Mouse (Mus musculus) layer of hippocampus, adult 9-10 months (tissue): ENCODE measurements around the gene Tnrc6c.

Experiments used
- DNase-seq: peaks from one replicate; pipeline ENCODE4 v3.0.0; 2022; ENCODE audit warnings: low spot score

Tnrc6c gene

DNA sequence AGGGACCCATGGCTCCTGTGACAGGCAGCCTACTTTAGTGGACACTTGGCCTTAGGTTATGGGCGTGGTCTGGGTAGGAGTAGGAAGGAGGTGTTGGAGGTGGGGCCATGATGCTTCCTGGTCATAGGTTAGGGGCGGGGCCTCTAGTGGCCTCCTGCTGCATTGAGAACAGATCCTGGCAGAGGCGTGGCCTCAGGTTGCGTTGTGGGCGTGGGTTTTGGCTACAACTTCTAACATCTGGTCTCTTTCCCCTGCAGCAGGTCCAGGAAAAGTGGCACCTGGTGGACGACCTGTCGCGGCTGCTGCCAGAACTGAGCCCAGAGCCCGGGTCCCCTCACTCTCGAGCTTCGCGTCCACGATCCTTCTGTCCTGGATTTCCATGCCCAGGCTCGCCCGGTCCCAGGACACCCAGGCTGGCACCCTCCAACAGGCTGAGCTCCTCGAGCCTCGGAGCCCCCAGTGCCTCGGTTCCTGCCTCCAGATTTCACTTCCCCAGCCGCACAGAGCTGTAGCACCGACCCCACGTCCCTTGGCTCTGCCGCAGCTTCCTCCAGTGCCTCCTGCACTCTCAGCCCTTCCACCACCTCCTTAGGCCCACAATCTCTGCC is 138.3 kb downstream of the Tnrc6c start:
- DNase-seq = no peak

DNA sequence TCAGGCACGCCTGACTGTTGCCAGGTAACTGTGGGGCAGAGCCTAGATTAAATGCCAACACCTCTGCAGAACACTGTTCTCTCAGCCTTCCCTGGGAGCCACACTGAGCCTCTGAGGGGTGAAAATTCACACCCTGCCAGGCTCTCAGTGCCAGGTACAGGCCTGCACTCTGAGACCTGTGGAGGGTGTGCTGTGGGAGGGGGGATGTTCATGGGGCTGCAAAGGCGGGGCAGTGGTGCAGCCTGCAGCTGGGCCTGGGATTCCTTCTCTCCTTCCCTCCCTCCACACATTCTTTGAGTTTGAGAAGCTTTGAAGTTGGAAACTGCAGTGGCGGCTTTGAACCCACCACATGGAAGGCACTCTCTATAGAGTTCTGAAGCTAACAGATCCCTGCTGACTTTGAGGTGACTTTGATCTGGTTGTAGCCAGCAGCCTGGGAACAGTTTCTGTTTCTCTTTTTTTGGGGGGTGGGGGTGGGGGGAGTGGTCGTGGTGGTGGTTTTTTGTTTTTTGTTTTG is 140.0 kb downstream of the Tnrc6c start:
- DNase-seq = no peak

DNA sequence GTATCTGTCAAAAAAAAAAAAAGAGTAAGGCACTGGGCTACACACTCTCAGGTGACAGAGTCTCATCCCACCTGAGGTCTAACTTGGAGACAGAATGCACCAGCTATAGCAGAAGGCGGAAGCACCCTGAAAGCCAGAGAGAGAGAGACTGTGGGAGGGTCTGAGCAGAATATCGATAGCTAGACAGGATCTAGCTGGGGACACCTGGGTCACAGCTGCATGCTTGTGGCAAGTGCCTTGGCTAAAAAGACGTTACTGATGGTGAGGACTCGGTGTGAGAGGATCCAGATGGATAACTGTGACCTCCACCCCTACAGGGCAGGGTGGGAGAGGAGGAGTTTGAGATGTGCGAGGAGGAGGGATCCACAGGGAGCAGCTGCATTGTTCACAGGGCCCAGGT is 142.9 kb downstream of the Tnrc6c start:
- DNase-seq = no peak

DNA sequence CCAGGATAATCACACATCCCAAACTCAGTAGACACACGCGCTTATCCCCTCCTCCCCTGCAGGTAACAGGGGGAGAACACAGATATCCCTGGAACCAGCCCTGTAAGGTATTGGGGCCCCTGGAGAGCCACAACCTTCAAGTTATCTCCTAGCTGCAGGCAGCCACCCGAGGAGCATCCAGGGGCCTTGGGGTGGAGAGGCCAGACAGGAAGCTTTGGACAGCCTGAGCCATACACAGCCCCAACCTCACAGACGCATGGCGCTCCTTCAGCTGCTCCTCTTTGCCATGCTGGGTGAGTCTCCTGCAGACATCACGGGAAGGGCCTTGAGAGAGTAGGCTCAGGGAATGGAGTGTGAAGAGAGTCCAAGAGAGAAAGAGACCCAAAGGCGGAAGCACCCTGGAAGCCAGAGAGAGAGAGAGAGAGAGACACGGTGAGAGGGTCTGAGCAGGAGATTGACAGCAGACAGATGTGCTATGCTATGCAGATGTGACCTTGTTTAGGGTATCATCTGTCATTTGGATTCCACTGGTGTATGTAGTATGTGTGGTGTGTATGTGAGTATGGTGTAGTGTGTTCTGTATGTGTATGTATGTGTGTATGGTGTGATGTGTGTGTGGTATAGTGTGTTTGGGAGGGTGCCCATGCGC is 143.5 kb downstream of the Tnrc6c start, which contains the start of gene 6030468B19Rik:
Gene 6030468B19Rik (plus strand): TSS at position 150 of the 649 bp plus-strand sequence.
- no peak for DNase-seq

DNA sequence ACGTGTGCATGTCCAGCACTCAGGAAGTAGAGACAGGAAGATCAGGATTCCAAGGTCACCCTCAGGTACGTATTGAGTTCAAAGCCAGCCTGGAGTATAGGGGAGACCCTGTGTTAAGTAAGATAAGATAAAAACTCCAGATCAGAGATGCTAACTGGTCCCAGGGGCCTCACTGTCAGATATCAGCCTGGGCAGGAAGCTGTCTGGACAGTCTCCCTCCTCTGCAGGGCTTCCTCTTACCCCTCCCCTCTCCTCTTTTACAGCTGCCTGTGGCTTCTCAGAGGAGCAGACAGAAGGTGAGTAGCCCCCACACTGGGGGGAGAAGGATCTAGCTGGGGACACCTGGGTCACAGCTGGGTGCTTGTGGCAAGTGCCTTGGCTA is 144.1 kb downstream of the Tnrc6c start:
- no peak for DNase-seq

DNA sequence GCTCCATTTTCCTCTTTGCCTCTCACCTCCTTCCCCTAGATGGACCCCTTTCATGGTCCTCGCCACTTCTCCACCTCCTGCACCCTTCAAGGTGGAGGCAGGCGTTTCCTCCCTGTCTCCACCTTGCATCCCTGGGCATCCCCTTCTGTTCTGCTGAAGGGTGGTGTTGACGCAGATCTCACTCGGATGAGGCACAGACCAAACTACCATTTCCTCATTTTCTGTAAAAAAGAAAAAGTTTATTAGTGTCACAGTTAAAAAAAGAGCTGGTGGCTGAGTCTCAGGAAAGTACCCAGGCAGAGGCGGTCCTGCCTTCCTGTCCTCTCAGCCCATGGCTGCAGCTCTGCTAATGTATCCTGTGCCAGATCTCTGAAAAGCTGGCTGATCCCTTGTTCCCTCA is 145.1 kb downstream of the Tnrc6c start:
- DNase-seq = no peak

DNA sequence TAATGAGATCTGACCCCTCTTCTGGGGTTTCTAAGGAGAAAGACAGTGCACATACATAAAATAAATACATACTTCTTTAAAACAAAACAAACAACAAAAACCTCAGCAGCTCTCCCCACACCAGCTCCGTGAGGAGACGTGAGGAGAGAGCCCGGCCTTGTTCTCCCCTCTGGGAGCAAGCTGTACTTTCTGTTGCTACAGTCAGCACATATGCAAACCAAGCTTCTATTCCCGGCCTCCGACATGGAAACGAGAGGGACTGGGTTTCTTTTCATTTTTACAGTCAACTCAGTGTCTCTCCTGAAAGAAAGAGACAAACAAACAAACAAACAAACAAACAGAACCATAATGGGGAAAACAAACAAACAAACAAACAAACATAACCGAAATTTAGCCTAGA is 145.9 kb downstream of the Tnrc6c start:
- no peak for DNase-seq

DNA sequence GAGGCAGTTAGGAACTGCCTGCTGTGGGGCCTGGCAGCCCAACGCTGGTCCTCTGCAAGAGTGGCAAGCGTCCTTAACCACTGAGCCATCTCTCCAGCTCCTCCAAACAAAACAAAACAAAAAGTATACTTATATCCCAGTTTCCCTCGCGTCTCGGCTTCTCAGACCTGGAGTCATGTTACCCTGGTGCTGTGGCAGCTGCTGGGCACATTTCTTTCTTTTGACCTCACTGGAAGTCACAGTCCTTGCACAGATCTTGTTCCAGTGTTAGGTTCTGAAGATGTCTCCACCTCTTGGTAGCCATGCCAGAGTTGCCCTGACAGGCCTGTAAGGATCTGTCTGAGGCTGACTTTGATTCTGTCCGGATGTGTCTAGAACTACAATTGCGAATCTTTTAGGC is 147.6 kb downstream of the Tnrc6c start:
- DNase-seq = no peak

DNA sequence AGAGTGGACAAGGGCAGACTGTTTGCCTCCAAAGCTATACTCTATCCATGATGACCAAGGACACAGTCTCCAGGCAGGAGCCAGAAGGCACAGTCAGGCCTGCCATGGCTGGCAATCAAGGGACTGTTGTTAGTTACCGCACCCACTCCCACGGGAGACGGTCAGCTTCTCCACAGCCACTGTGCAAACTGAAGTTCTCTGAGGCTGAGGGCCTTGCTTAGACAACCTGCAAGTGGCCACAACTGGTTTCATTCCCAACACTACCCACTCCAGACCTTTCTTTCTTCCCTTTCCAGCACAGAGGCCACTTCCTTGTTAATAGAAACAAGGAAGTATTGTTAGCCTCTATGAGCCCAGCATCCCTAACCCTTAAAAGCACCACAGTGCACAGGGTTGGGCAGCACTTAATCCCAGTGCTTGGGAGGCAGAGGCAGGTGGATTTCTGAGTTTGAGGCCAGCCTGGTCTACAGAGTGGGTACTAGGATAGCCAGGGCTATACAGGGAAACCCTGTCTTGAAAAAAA is 149.1 kb downstream of the Tnrc6c start:
- no peak for DNase-seq

DNA sequence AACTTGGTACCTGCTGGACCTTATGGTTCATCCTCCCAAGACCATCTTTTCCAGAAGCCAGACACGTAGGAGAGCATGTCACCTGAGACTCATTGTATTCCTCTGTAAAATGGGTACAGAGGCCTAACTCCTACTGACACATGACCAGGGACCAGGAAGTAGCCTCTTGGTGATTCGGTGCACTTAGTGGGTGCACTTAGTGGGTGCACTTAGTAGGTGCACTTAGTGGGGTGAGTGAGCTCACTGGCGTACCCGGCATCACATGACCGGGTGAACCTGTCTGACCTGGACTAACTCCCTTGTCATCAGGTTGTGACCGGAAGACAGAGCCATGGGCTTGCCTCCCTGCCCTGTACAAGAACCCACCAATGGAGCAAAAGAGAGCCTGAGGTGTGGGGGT is 152.7 kb downstream of the Tnrc6c start:
- DNase-seq = no peak

DNA sequence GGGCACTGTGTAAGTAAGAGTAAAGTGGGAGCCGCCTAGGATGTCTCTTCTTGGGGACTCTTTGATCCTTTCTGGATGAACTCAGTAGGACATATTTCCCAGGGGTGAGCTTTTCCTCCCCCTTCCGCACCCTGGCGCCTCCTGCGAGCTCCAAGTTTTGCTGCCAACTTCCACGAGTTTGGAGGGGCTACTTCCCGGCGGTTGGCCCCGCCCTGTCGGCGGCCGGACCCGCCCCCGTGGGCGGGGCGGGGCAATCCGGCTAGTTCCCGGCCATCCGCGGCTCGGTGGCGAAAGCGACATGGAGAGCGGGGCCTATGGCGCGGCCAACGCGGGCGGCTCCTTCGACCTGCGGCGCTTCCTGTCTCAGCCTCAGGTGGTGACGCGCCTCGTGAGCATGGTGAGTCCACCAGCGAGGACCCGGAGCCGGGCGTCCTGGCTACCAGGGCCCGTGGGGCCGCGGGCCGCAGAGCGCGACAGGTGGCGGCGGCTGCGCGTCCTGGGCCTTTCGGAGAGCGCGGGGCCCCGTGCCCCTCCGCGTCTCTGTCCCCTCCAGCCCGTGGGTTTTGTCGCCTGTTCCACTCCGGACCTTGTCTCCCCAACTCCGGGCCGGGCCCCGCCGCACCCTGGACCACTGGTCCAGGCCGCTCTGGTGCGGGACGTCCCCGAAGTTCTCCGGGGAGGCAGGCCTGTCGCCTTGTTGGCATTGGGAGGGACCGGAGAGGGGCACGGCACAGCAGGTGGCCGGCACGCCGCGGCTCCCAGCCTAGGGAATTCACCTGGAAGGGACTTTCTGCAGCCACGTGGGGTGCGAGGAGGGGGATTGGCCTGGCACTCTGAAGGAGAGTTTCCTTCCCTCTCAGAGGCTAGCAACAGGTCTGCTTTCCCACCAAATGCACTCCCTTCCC is 155.6 kb downstream of the Tnrc6c start, which contains the start of the genes Gm20708 and Syngr2:
Gene Gm20708 (plus strand): TSS at position 262 of the 905 bp plus-strand sequence.
Gene Syngr2 (plus strand): TSS at position 262 of the 905 bp plus-strand sequence.
- DNase-seq = no peak

DNA sequence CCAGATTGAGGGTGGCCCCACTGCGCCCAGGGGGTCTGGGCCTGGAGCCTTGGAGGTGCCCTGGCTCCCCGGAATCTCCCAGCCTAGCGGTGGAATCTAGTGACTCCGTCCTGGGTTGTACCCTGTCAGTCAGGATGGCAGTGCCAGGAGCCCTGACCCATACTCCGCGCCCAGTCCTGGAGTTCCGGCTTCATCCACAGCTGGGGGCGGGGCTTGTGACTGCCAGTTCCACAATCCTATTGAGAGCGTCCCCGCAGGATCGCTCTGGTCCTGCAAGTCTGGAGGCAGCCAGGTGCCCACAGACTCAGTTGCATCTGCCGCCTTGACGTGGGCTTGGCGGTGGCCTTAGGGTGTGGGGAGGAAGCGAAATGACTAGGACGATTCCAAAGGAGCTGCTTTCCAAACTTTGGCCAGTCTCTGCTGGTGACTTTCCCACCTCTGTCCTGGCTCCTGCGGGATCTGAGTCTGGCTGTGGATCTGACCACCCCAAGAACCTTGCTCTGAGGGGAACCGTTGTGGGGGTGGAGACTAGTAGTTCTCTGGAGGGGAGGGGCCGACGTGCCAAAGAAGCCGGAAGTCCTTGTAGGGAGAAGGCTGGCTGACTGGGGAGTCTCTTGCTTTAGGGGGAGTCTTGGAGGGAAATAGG is 156.4 kb downstream of the Tnrc6c start:
- no peak for DNase-seq
